ENCODE assay signal across 13 mouse cellular contexts in the genomic region with DNA sequence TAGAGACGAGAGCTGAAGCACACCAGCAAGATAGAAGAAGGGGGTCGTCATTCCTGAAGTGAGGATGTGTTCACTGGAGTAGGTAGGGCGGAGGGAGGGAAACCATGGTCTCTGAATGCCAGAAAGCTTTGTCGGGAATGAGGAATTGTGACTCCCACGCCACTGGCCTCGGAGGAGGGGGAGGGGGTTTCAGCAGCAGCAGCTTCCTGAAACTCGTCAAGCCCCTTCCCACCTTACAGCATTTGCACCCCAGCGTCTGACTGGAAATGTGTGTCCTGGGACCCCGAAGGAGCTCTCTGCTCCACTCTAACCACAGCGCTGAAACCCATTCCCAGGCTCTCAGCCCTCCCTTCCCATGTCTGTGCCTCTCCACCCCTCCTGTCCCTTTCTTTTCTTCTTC.
"Had no signal": no experiment of that assay in that cellular context is flagged by ENCODE, and none has a peak within 500 bp of the region (broad histone marks: within the 10 kb centered on the region; RNA-seq: fewer than 3 reads in every experiment).

No protein-coding gene starts in this region.

- H3K4me2 ChIP-seq: intestine, embryonic 15.5 days; limb, embryonic 12.5 days; liver, embryonic 13.5 days; stomach, embryonic 15.5 days had no signal

- H3K4me1 ChIP-seq: intestine, embryonic 15.5 days; liver, embryonic 13.5 days had no signal

- ATAC-seq: intestine, embryonic 15.5 days; liver, postnatal 0 days had no signal

- H3K4me3 ChIP-seq: intestine, embryonic 15.5 days; layer of hippocampus, adult 2 months; limb, embryonic 12.5 days; liver, embryonic 13.5 days; stomach, embryonic 15.5 days had no signal

- H3K9ac ChIP-seq: intestine, embryonic 15.5 days; limb, embryonic 12.5 days; liver, embryonic 13.5 days; liver, postnatal 0 days; stomach, embryonic 15.5 days had no signal

- DNase-seq: kidney, adult 2 months; kidney, postnatal 10 days; liver; liver, embryonic 13.5 days; liver, postnatal 0 days; lung, postnatal 36 days; right cerebral cortex, postnatal 14 days; thymus, adult 2 months; thymus, postnatal 25 days had no signal

- H3K9me3 ChIP-seq: intestine, embryonic 15.5 days; limb, embryonic 12.5 days; liver, embryonic 13.5 days; stomach, embryonic 15.5 days had no signal

- H3K27me3 ChIP-seq: intestine, embryonic 15.5 days; liver, embryonic 13.5 days; stomach, embryonic 15.5 days had no signal

- H3K36me3 ChIP-seq: intestine, embryonic 15.5 days; limb, embryonic 12.5 days; liver, embryonic 13.5 days; stomach, embryonic 15.5 days had no signal

- H3K27ac ChIP-seq: intestine, embryonic 15.5 days; layer of hippocampus, adult 2 months; limb, embryonic 12.5 days; liver, embryonic 13.5 days; stomach, embryonic 15.5 days had no signal
